Mouse (Mus musculus): ENCODE measurements around the gene Ccl9.

GRCm38 (mm10) chr11:83550186-83550632 is 28.2 kb downstream of the Ccl9 start:
- TF ChIP-seq CTCF (IDR thresholded peaks at IDR 0.05; ENCODE audit: low read depth, low read length) (no peak), POLR2A (IDR thresholded peaks at IDR 0.05; ENCODE audit: insufficient read depth, low read length) (no peak)

Measured in ES-Bruce4 (cell line).